Mouse (Mus musculus): ENCODE measurements around the gene Mgrn1.

DNA sequence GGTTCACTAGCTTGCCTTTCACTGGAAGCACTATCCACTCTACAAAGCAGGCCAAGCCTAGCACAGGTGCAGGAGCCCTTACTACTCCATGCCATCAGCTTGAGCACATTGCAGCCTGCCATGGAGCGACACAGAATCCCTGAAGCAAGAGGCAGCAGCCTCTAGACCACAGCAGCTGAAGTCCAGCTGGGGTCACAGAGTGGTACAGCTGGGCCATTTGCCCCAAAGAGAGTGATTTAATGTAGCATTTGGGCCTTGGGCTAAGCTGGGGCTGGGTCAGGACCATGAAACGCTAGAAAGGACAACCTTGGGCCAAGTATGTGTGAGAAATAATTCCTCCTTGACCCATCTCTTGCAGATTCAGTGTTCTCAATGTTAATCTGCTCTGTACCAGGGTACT, 38.0 kb upstream of the Mgrn1 start:
- TF ChIP-seq CTCF (IDR thresholded peaks at IDR 0.05; ENCODE audit: borderline replicate concordance, control insufficient read depth, extremely low read depth, insufficient read depth, low read length, poor library complexity): no peak
- no peak for TF ChIP-seq POLR2A (IDR thresholded peaks at IDR 0.05; ENCODE audit: control insufficient read depth, extremely low read depth, insufficient read depth, low read length, poor library complexity)
